Mouse (Mus musculus) layer of hippocampus, adult 2 months (tissue): ENCODE measurements around the gene Tpm4. TPM values are rescaled to one million over a fixed set of nuclear protein-coding genes. Genes with fewer than 3 reads are reported as not detected.

Experiments used
- DNase-seq, 2 experiments: peaks; one replicate each; pipeline ENCODE4 v3.0.0; 2022; ENCODE audit warnings: low spot score in 2 of 2
- H3K27ac ChIP-seq: fragments of 200-600 bp; 2 replicates; pipeline ENCODE4 v1.8.1; 2022
- H3K4me3 ChIP-seq: fragments of 200-600 bp; 2 replicates; pipeline ENCODE4 v1.8.1; 2022; ENCODE audit warnings: mild to moderate bottlenecking
- CTCF ChIP-seq: fragments of 200-600 bp; conservative IDR thresholded peaks from 2 replicates; pipeline ENCODE4 v1.8.1; 2022; ENCODE audit warnings: antibody characterized with exemption, mild to moderate bottlenecking, moderate library complexity
- total RNA-seq, 2 experiments: library from RNA; stranded (reverse); gene quantifications; 2 replicates each; pipeline ENCODE4 v1.2.3; 2021

The Tpm4 gene
- total RNA-seq, 2 experiments from 2014 or later, result 25.2 to 25.4 TPM

GRCm38 (mm10) chr8:72183554-72184202 is 48.9 kb downstream of the Tpm4 start:
- no peak overlapping the region for H3K4me3 ChIP-seq
- TF ChIP-seq CTCF, result no peak
- peak; percentile 39 to 58 for DNase-seq
- H3K27ac ChIP-seq, result peak overlapping the region; percentile 54; the same call in 1 of the 2 replicates

- TF ChIP-seq CTCF, result no peak
- Histone ChIP-seq H3K4me3 (no peak overlapping the region), H3K27ac (no peak overlapping the region)
- no peak for DNase-seq
Observed at GRCm38 (mm10) chr8:72187793-72188331, 53.1 kb downstream of the Tpm4 start.

DNA sequence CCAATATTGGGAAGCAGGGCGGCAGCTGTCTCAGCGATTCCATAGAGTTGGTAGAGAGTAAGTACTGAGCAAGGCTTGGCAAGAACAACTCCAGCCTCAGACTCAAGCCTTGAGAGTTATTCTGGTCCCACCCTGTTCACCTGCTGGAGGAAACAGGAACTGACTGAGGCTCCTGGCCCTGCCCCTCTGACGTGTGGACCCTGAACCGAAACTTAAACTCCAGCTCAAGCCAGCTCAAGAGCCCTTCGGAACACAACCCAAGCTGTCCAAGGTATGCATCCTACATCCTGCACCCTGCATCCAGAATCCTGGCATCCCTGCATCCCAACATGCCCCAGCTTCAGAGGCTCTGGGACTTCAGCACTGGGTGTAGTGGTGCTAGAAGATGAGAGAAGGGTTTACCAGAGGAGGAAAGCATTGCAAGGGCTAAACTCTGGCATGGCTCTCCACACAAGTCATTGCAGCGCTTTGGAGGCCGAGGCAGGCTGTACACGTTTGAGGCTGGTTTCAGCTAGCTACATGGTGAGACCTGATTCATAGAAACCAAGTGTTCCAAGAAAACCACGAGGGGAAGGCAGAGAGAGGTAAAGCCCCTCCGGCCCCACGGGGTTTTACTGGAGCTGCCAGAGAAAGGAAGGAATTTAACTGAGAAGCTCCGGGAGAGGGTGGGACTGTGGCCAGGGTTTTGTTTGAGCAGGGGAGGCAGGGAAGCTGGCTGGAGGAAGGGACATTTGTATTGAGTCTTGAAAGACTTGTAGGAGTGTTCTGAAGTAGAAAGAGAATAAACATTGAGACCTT is 54.8 kb downstream of the Tpm4 start, which contains the start of gene Hsh2d:
Gene Hsh2d, plus strand, starts transcription at position 222 of the 798 bp plus-strand sequence.
- H3K27ac ChIP-seq, result no peak within 1 kb of the TSS
- no peak within 1 kb of the TSS for H3K4me3 ChIP-seq
- DNase-seq, result no peak
- peak; percentile 24 for TF ChIP-seq CTCF

DNA sequence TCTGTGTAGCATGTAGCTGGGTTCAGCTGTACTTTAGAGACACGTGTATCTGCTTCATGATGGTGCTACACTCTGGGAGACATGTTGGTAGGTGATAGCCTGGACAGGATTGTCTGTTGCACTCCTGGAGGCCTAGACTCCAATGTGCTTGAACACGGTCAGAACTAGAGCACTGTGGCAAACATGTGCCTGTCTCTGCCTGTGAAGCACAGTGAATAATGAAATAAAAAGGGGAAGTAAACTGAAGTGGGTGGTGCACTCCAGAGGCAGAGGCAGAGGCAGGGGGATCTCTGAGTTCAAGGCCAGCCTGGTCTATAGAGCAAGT is 55.4 kb downstream of the Tpm4 start:
- no peak for DNase-seq
- Histone ChIP-seq H3K4me3 (no peak overlapping the region), H3K27ac (no peak overlapping the region)
- TF ChIP-seq CTCF, result no peak

GRCm38 (mm10) chr8:72192065-72192464 is 57.3 kb downstream of the Tpm4 start:
- Histone ChIP-seq H3K4me3 (no peak overlapping the region), H3K27ac (no peak overlapping the region)
- TF ChIP-seq CTCF, result no peak
- no peak for DNase-seq

GRCm38 (mm10) chr8:72197997-72198396 is 63.2 kb downstream of the Tpm4 start:
- Histone ChIP-seq H3K27ac (no peak overlapping the region), H3K4me3 (no peak overlapping the region)
- no peak for DNase-seq
- TF ChIP-seq CTCF, result no peak

Other genes starting within 250 kb of the Tpm4 start
- gene Zfp882, start 226.4 kb upstream of the Tpm4 start, total RNA-seq, result 10 to 100 TPM; 13.0 to 20.6 TPM
- 10 to 100 TPM; 26.5 to 26.6 TPM for gene Zfp617, start 226.3 kb upstream of the Tpm4 start, total RNA-seq
- gene Zfp961, start 183.9 kb upstream of the Tpm4 start, total RNA-seq, result 10 to 100 TPM; 17.8 to 18.9 TPM
- not detected for gene Cyp4f18, start 125.3 kb upstream of the Tpm4 start, total RNA-seq
- gene Olfr372, start 93.8 kb upstream of the Tpm4 start, total RNA-seq, result not detected
- gene Olfr373, start 51.8 kb upstream of the Tpm4 start, total RNA-seq, result not detected
- not detected for gene Olfr374, start 27.9 kb upstream of the Tpm4 start, total RNA-seq
- gene Rab8a, start 26.2 kb downstream of the Tpm4 start, total RNA-seq, result 10 to 100 TPM; 35.4 to 36.1 TPM
- under 1 TPM; 0.20 to 0.25 TPM for gene Hsh2d, start 54.7 kb downstream of the Tpm4 start, total RNA-seq
- gene Cib3, start 77.9 kb downstream of the Tpm4 start, total RNA-seq, result not detected
- not detected for gene Gm11034, start 78.7 kb downstream of the Tpm4 start, total RNA-seq
- 10 to 100 TPM; 56.1 to 63.4 TPM for gene Fam32a, start 84.8 kb downstream of the Tpm4 start, total RNA-seq
- 10 to 100 TPM; 93.4 to 95.1 TPM for gene Ap1m1, start 105.0 kb downstream of the Tpm4 start, total RNA-seq
- gene Gm10282, start 170.3 kb downstream of the Tpm4 start, total RNA-seq, result 1 to 10 TPM; 6.7 to 7.9 TPM
- 10 to 100 TPM in 1 of 2 experiments, 1 to 10 TPM in 1; 9.1 to 17.4 TPM for gene Klf2, start 184.1 kb downstream of the Tpm4 start, total RNA-seq